Mouse (Mus musculus) thymus, adult 2 months (tissue): ENCODE results near the gene Dgke. TPM values are rescaled to one million over a fixed set of nuclear protein-coding genes. Genes with fewer than 3 reads are reported as not detected.

Experiments used
- DNase-seq: peaks from one replicate; pipeline ENCODE4 v3.0.0; 2021
- H3K27ac ChIP-seq: fragments of 200-500 bp; 2 replicates; pipeline ENCODE4 v1.5.1; 2012; ENCODE audit warnings: low read length, control low read depth; ENCODE audit not compliant: control insufficient read depth, insufficient read depth
- H3K27me3 ChIP-seq: fragments of 200-500 bp; 2 replicates; pipeline ENCODE4 v1.6.1; 2012; ENCODE audit warnings: mild to moderate bottlenecking, low read length, moderate library complexity, mixed read lengths; ENCODE audit not compliant: control insufficient read depth, insufficient read depth
- H3K36me3 ChIP-seq: fragments of 200-500 bp; 2 replicates; pipeline ENCODE4 v1.6.1; 2012; ENCODE audit warnings: mild to moderate bottlenecking, low read length, moderate library complexity; ENCODE audit not compliant: control insufficient read depth, insufficient read depth
- H3K4me1 ChIP-seq: fragments of 200-500 bp; replicated peaks from 2 replicates; pipeline ENCODE4 v1.6.1; 2012; ENCODE audit warnings: low read length; ENCODE audit not compliant: control insufficient read depth, insufficient read depth
- H3K4me3 ChIP-seq: fragments of 200-500 bp; 2 replicates; pipeline ENCODE4 v1.5.1; 2012; ENCODE audit warnings: mild to moderate bottlenecking, low read length, control low read depth, moderate library complexity; ENCODE audit not compliant: control insufficient read depth, insufficient read depth
- CTCF ChIP-seq: fragments of 200-500 bp; IDR thresholded peaks from 2 replicates; pipeline ENCODE4 v1.5.1; 2012; ENCODE audit warnings: mild to moderate bottlenecking, control low read depth, low read length, moderate library complexity, borderline replicate concordance; ENCODE audit not compliant: control insufficient read depth, poor library complexity, insufficient read depth; ENCODE audit errors: extremely low read depth
- POLR2A ChIP-seq: fragments of 200-500 bp; IDR thresholded peaks from 2 replicates; pipeline ENCODE4 v1.6.1; 2012; ENCODE audit warnings: mild to moderate bottlenecking, low read length, control low read depth, moderate library complexity; ENCODE audit not compliant: control insufficient read depth, poor library complexity, insufficient read depth; ENCODE audit errors: extremely low read depth
- WGBS: fragments of 180-500 bp; shearing (Covaris S2); methylation state at CpG from one replicate; pipeline ENCODE4 v1.1.7; 2018; 5-methylcytosine and 5-hydroxymethylcytosine counted together
- polyA plus RNA-seq: library from polyadenylated mRNA; depleted of rRNA; stranded (reverse); fragments of >200 nt; gene quantifications from 2 replicates; pipeline ENCODE4 v1.2.3, GENCODE M21; 2012

The Dgke gene
- polyA plus RNA-seq, 1 experiment = 81.2 TPM

DNA sequence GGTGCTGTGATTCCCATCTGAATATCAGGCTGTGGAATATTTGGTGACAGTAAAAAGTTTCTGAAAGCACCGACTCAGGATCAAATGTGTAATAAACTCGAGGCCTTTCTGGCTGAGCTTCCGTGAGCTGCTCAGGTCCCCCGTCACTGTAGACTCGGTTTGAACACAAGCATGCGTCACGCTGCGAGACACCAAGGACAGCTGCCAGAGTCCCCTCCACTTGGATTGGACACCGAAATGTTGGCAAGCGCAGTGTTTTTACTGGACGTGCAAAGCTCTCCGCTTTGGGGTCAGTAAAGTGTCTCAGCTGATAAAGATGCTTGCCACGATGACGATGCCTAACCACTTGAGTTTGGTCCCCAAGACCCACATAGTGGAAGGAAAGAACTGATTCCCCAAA lies 2.0 kb upstream of the Dgke start:
- peaks cover 3% of the 10 kb centered on the region; the same call in 1 of the 2 replicates for H3K36me3 ChIP-seq
- H3K27ac ChIP-seq = peak overlapping the region; percentile 91
- H3K27me3 ChIP-seq = no peaks in the 10 kb centered on the region
- WGBS = 88% methylated on average over 14 of the region's 14 CpGs
- TF ChIP-seq POLR2A = no peak
- no peak for TF ChIP-seq CTCF
- peak overlapping the region; percentile 57 for H3K4me3 ChIP-seq
- DNase-seq = no peak
- peaks cover 35% of the 10 kb centered on the region for H3K4me1 ChIP-seq

DNA sequence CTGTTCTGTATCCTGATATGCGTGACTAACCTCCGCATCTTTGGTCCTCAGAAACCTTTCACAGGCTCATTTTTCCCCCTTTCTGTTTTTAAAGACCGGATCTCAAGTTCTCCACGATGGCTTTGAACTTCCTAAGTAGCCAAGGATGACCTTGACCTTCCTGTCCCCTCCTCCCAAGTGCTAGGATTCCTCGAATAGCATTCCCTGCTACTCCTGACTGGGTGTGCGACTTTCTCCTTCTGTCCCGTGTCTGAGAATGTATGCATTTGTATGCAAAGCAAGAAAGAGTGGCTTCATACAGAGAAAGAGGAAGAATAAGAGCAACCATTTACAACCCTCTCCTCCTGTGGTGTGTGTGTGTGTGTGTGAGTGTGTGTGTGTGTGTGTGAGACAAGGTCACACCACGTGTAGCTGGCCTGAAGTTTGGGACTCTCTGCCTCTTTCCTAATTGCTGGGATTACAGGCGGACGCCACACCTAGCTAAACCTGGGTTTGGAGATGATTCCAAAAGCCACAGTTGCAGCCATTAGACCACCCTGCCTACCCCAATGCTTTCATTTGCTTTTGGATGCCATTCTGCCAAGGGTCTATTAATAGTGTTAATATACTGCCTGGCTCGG lies 1.3 kb upstream of the Dgke start:
- peaks cover 3% of the 10 kb centered on the region; the same call in 1 of the 2 replicates for H3K36me3 ChIP-seq
- peak overlapping the region; percentile 91 for H3K27ac ChIP-seq
- no peak for DNase-seq
- H3K27me3 ChIP-seq = no peaks in the 10 kb centered on the region
- H3K4me1 ChIP-seq = peaks cover 31% of the 10 kb centered on the region
- H3K4me3 ChIP-seq = peak overlapping the region; percentile 57
- 54% methylated on average over 11 of the region's 11 CpGs for WGBS
- TF ChIP-seq CTCF (no peak), POLR2A (no peak)

DNA sequence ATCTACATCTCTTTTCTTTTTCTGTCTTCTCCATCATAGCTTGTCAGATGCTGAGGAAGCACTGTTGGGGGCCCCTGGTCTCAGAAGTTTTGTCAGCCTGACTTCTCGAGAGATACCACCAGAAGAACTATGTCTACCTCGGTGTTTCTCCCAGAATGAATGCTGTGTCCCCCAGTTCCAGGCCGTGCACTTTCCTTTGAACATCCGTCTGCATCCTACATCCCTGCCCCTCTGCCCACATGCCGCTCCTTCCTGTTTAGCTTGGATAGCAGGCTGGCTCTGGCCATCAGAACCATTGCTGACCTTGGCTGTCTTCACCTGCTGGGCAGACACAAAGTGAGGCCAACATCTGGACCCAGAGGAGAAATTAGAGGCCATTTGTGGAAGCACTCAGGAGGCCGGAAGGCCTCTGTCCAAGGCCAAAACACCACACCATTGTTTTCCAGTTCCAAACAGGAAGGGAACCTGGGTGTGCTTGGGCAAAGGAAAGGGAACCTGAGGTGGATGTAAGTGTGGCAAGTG lies 712 bp upstream of the Dgke start:
- Histone ChIP-seq H3K36me3 (peaks cover 3% of the 10 kb centered on the region; the same call in 1 of the 2 replicates), H3K4me3 (peak overlapping the region; percentile 57), H3K27ac (peak overlapping the region; percentile 91), H3K4me1 (peaks cover 29% of the 10 kb centered on the region), H3K27me3 (no peaks in the 10 kb centered on the region)
- no peak for TF ChIP-seq CTCF
- no peak for TF ChIP-seq POLR2A
- no peak for DNase-seq
- WGBS = 32% methylated on average over 6 of the region's 6 CpGs

DNA sequence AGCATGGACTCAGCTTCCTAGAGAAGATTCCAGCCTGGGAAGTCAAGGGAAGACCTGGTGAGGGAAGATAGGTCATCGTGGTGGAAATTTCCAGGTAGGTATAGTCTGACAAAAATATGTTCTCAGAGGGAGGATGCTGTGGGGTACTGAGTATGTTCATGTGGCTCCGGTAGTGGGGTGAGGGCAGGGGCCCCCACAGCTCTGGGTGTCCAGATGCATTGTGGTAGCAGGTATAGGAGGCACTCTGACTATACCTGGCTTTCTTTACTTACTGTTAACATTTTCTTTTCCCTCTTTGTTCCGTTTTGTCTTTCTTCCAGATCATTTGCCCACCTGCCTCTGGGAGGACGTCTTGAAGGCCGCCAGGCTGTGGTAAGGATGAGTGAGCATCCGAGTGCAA lies 524 bp downstream of the Dgke start:
- Histone ChIP-seq H3K4me3 (peak overlapping the region; percentile 80), H3K36me3 (peaks cover 3% of the 10 kb centered on the region; the same call in 1 of the 2 replicates), H3K27me3 (no peaks in the 10 kb centered on the region), H3K27ac (peak overlapping the region; percentile 91), H3K4me1 (peaks cover 23% of the 10 kb centered on the region)
- 4% methylated on average over 6 of the region's 6 CpGs for WGBS
- DNase-seq = no peak
- TF ChIP-seq POLR2A = peak; percentile 31; the same call in 1 of the 2 replicates
- TF ChIP-seq CTCF = no peak

DNA sequence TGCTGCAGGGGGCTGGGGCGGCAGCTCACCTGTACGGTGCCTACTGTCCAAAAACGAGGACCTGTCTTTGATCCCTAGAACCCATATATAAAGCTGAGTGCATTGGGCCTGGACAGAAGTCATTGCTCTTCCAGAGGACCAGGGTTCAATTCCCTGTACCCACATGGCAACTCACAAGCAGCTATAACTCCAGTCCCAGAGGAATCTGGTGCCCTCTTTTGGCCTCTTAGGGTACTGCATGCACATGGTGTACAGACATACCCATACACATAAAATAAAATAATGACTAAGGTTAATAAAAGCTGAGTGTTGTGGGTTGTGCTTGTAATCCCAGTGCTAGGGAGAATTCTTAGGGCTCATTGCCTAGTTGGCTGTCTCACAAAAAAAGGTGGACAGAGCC lies 1.4 kb downstream of the Dgke start:
- TF ChIP-seq CTCF (no peak), POLR2A (no peak)
- DNase-seq = no peak
- Histone ChIP-seq H3K36me3 (peaks cover 3% of the 10 kb centered on the region; the same call in 1 of the 2 replicates), H3K27me3 (no peaks in the 10 kb centered on the region), H3K27ac (peak overlapping the region; percentile 91; the same call in 1 of the 2 replicates), H3K4me3 (no peak overlapping the region), H3K4me1 (peaks cover 20% of the 10 kb centered on the region)
- WGBS = over 99% methylated on average over 3 of the region's 3 CpGs

DNA sequence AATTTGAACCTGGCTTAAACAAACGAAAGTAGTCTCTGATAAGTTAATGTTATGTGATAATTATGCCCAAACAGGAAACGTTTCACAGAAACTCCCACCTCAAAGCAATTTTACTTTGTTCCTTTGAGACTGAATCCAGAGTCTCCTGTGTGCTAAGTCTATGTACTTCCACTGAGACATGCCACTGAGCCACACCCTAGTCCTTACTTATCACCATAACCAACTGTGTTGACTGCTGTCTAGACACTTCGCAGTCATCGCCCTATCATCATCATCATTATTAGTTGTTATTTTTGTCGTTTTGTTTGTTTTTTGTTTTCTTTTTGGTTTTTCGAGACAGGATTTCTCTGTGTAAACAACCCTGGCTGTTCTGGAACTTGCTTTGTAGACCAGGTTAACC lies 2.3 kb downstream of the Dgke start:
- no peak for DNase-seq
- no peak for TF ChIP-seq CTCF
- TF ChIP-seq POLR2A = no peak
- peaks cover 3% of the 10 kb centered on the region; the same call in 1 of the 2 replicates for H3K36me3 ChIP-seq
- no peaks in the 10 kb centered on the region for H3K27me3 ChIP-seq
- H3K4me3 ChIP-seq = no peak overlapping the region
- WGBS = 67% methylated on average over 6 of the region's 6 CpGs
- H3K4me1 ChIP-seq = peaks cover 15% of the 10 kb centered on the region
- H3K27ac ChIP-seq = no peak overlapping the region
